Mouse (Mus musculus) C2C12 (cell line): ENCODE data around the gene Btnl6.

Experiments
- CEBPB ChIP-seq: IDR thresholded peaks from one replicate; pipeline ENCODE4 v1.6.1; 2011; ENCODE audit warnings: low read depth, mild to moderate bottlenecking, control low read depth, moderate library complexity
- CTCF ChIP-seq: IDR thresholded peaks from one replicate; pipeline ENCODE4 v1.5.1; 2011; ENCODE audit not compliant: control insufficient read depth, insufficient read depth, insufficient read length
- FOSL1 ChIP-seq: IDR thresholded peaks from one replicate; pipeline ENCODE4 v1.8.0; 2011; ENCODE audit warnings: mild to moderate bottlenecking, low read length; ENCODE audit not compliant: poor library complexity, insufficient read depth, severe bottlenecking
- USF1 ChIP-seq: IDR thresholded peaks from one replicate; pipeline ENCODE4 v1.6.1; 2011; ENCODE audit warnings: low read depth, mild to moderate bottlenecking, control low read depth, moderate library complexity

GRCm38 (mm10) chr17:34475060-34475459 is 42.1 kb downstream of the Btnl6 start:
- TF ChIP-seq USF1 (no peak), FOSL1 (no peak), CTCF (no peak), CEBPB (no peak)
